Mouse (Mus musculus) adipocyte (in vitro differentiated cells): ENCODE results near the gene Cutc.

Experiments
- DNase-seq: peaks from one replicate; pipeline ENCODE4 v3.0.0-alpha.2; 2016; ENCODE audit warnings: low spot score

Cutc gene

GRCm38 (mm10) chr19:43752489-43753225 is at the start of gene Cutc, which contains the start of gene Cox15:
Gene Cutc, plus strand, starts transcription at chr19:43752996.
Gene Cox15, minus strand, starts transcription at chr19:43753000.
- peak; percentile 97 for DNase-seq

- no peak for DNase-seq
Observed at GRCm38 (mm10) chr19:43704211-43704610, 48.6 kb upstream of the Cutc start.

- no peak for DNase-seq
Observed at GRCm38 (mm10) chr19:43704787-43705497, 47.9 kb upstream of the Cutc start.

GRCm38 (mm10) chr19:43708206-43708605 is 44.6 kb upstream of the Cutc start:
- no peak for DNase-seq

- DNase-seq, result no peak
Observed at GRCm38 (mm10) chr19:43709317-43709716, 43.5 kb upstream of the Cutc start.

GRCm38 (mm10) chr19:43711159-43711916 is 41.5 kb upstream of the Cutc start:
- DNase-seq, result no peak

GRCm38 (mm10) chr19:43711971-43712370 is 40.8 kb upstream of the Cutc start:
- DNase-seq, result no peak

- no peak for DNase-seq
Observed at GRCm38 (mm10) chr19:43720061-43720460, 32.7 kb upstream of the Cutc start.

- DNase-seq, result no peak
Observed at GRCm38 (mm10) chr19:43722891-43723290, 29.9 kb upstream of the Cutc start.

- no peak for DNase-seq
Observed at GRCm38 (mm10) chr19:43723501-43723900, 29.3 kb upstream of the Cutc start.

GRCm38 (mm10) chr19:43724194-43724593 is 28.6 kb upstream of the Cutc start:
- DNase-seq, result no peak

GRCm38 (mm10) chr19:43724821-43725220 is 28.0 kb upstream of the Cutc start:
- DNase-seq, result no peak

GRCm38 (mm10) chr19:43726510-43727146 is 26.2 kb upstream of the Cutc start:
- DNase-seq, result no peak

- DNase-seq, result no peak
Observed at GRCm38 (mm10) chr19:43729296-43730036, 23.3 kb upstream of the Cutc start.

GRCm38 (mm10) chr19:43730037-43730428 is 22.8 kb upstream of the Cutc start:
- no peak for DNase-seq

- no peak for DNase-seq
Observed at GRCm38 (mm10) chr19:43731157-43731556, 21.6 kb upstream of the Cutc start.

- DNase-seq, result no peak
Observed at GRCm38 (mm10) chr19:43738409-43738808, 14.4 kb upstream of the Cutc start.

GRCm38 (mm10) chr19:43743401-43743800 is 9.4 kb upstream of the Cutc start:
- no peak for DNase-seq

GRCm38 (mm10) chr19:43745740-43746139 is 7.1 kb upstream of the Cutc start:
- DNase-seq, result no peak

GRCm38 (mm10) chr19:43747877-43748276 is 4.9 kb upstream of the Cutc start:
- peak; percentile 42 for DNase-seq

- DNase-seq, result no peak
Observed at GRCm38 (mm10) chr19:43750008-43750407, 2.8 kb upstream of the Cutc start.
